Mouse (Mus musculus): ENCODE results near the gene Adgrl2.

Gene Adgrl2

DNA sequence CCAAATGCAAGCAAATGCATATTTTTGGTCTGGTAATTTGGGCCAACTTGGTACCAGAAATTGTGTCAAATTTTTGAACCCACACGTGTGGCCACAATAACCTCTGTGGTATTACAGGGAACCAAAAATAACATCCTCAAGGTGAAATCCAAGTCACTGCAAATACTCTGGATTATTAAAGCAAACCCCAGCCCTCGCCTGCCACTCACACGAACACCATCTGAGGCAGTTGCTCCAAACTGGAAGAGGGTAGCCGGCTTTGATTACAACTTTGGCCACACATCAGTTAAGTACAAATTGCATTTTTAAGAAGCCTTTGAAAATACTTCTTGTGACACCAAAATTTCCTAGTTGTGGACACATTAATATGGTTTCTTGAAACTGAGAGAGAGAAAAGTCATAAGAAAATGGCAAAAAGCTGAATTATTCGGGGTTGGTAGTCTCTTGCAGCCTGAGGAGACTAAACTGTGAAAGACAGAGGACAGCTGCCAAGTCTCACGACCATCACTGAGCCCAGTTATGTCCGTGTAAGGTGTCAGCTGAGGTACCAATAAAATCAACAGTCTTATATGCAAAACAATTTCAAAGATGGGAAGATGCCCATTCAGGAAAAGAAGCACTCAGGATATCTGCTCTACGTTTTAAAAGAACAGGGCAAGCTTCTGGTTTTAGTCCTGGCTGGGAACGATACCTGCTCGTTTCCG is 18.3 kb downstream of the Adgrl2 start:
- DNase-seq = no peak

- DNase-seq = no peak
These were observed 25.3 kb downstream of the Adgrl2 start for GRCm38 (mm10) chr3:148964991-148965605.

GRCm38 (mm10) chr3:148963381-148964044 is 26.8 kb downstream of the Adgrl2 start:
- DNase-seq = no peak

GRCm38 (mm10) chr3:148961611-148962010 is 28.7 kb downstream of the Adgrl2 start:
- no peak for DNase-seq

DNA sequence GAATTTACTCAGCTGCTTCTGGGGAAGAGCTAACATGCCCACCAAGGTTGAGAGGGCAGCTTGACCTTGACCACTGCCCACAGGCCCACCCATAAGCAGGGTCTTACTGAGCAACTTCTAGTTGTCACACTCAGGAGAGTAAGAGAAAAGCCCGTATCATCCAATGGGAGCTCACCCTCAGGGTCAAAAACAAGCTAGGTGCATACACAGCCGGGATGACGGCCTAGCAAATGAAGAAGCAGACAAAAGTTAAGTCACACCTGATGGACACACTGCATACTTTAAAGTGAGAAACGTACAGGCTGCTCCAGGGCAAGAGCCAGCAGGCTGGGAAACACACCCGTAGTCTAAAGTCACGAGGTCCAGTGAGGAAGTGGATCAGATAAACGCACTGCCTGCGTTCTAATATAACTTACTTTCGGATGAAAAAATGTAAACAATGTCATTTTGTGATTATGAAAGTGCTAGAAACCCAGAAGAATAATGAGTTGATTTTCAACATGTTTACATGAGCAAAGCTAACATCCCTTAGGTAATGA is 29.5 kb downstream of the Adgrl2 start:
- no peak for DNase-seq

DNA sequence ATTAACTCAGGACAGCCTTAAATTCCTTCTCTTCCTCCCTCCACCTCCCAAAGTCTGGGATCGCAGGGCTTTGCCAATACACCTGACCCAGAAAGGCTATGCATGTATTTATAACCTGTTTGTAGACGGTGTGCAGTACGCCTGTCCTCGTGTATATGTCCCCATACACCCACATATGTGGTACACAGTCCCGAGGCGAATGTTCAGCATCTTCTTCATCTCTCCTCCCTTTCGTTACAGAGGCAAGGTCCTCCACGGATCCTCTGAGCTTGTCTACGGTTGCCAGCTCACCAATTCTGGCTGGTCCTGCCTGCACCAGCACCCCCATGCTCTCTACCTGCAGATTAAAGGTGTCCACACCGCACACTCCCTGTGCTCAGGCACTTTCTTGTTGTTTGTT is 30.1 kb downstream of the Adgrl2 start:
- no peak for DNase-seq

GRCm38 (mm10) chr3:148959327-148960025 is 30.9 kb downstream of the Adgrl2 start:
- no peak for DNase-seq

DNA sequence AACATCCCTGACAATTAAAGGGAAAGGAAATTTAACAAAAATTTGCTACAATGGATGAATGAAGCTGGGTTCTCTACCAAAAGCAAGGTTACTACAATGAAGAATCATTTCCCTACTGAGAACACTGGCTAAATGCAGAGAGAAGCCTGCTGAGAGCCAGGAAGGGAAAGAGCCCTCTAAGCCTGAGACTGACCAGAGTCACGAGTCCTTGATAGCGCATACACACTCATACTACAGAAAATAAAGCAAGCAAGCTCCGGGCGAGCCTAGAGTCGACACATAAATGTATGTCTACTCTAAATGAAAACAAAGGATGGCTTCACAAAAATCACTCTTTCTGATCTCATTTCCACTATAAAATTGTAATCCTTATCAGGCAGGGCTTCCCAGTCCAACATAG is 31.6 kb downstream of the Adgrl2 start:
- DNase-seq = no peak

- DNase-seq = no peak
These were observed 32.2 kb downstream of the Adgrl2 start for GRCm38 (mm10) chr3:148958185-148958584.

GRCm38 (mm10) chr3:148956887-148957286 is 33.5 kb downstream of the Adgrl2 start:
- DNase-seq = no peak

DNA sequence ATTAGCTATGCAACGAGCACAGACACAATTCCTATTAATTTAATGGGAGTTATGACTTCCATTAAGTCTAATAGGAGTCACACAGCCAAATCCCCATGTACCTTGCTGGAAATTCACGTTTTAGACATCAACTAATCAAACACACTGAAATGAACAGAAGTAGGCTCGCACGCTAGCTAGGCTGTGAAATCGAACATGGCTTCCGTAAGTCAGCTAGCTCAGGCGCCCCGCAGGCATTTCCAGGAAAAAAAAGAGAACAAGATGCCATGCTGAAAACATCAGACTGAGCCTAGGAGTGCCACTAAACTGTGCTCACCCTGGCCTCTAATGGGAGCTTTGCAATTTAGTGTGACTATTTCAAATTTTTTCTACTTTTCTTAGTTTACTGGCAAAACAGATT is 40.6 kb downstream of the Adgrl2 start:
- no peak for DNase-seq

DNA sequence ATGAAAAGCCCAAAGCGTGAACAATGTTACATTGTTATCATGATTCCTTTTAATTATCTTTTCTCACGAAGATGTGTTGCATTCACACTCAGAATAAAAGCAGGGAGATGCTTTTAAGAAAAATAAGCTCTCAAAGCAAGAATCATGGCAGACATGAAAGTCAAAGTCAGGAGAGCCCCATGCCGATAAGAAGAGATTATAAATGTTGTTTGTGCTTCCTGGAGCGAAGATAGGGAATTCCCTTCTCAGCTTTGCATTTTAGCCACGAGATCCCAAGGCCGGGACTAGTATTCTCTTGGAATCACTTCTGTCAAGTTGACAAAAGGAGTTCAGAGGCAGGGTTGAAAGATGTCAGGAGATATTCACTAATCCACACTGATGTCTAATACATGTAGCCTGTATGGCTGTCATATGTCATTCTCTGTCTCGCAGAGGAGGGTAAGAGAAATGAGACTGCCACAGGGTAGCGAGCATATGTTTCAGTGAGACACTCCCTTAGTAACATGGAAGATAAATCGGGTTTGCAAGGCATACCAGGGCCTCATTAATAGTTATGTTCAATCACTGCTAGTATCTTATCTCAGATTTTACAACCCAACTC is 42.5 kb downstream of the Adgrl2 start:
- no peak for DNase-seq

GRCm38 (mm10) chr3:148947266-148947665 is 43.1 kb downstream of the Adgrl2 start:
- no peak for DNase-seq

GRCm38 (mm10) chr3:148945534-148945933 is 44.8 kb downstream of the Adgrl2 start:
- no peak for DNase-seq

DNA sequence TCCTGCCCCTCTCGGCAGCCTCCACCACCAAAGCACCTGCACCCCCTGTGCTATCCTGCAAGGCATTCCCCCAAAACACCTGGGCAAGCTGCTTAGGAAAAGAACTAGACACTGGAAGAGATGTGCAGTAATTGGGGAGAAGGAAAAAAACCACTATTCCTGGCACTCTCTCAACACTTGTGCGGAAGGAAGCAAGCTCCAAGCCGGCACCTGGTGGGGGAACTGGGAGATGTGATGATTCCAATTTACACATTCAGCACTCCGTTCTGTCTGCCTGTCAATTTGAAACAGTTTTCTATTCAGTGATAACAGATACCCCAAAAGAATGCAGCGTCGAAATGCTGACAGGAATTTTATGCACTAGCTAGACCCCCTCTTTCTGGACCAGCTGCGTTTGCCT is 50.9 kb downstream of the Adgrl2 start:
- peak; percentile 32 for DNase-seq

DNA sequence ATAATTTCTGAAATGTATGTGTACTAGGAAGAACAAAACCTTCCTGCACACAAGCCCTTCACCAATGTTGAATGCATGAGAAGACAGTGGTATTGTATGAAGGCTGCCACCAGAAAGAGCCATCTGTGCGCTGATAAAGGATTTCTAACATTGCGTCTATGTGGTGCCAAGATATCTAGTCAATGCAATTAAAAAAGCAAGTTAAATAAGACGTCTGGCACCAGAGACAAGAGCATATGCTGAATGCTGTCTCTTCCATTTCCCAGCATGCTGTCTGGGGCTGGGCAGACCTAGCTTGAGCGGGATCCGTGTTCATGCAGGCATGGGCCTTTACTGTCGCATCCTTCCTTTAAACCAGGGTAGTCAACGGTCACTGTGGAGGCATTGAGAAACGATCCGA is 55.3 kb downstream of the Adgrl2 start:
- peak; percentile 26 for DNase-seq

DNA sequence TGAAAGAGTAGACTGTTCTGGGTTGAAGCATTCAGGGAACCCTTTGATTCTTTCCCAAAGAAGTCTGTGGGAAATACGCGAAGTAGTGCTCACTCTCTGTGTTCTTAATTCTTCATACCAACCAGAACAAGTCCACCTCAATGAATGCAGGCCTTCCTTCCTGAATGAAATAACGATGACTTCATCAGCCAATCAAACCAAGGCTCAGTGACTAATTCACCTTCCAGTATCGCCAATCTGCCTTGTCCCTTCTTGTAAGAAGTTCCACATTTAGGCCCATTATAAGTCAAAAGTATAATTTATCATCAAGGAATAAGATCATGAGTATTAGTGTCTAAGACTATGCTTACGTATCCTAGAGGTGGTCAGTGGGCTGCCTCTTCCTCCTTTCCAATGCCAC is 56.1 kb downstream of the Adgrl2 start:
- DNase-seq = no peak

DNA sequence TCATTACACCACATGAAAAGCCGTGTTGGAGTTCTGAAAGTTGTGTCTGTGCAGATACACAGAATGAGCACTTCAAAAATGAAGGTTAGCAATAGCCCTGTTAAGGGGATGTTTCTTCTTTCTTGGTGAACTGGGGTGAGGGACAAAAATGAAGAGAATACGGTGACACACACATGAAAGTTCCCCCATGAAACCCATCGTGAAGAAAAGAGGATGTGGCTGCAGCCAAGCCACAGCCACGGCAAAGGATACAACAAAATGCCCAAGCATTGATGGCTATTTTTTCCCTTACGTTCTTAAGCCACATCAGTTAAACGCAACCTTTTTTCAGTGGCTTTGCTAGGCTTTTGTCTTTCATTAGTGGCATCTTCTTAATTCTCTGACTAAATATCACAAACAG is 57.2 kb downstream of the Adgrl2 start:
- DNase-seq = no peak

GRCm38 (mm10) chr3:148930913-148931312 is 59.4 kb downstream of the Adgrl2 start:
- no peak for DNase-seq

DNA sequence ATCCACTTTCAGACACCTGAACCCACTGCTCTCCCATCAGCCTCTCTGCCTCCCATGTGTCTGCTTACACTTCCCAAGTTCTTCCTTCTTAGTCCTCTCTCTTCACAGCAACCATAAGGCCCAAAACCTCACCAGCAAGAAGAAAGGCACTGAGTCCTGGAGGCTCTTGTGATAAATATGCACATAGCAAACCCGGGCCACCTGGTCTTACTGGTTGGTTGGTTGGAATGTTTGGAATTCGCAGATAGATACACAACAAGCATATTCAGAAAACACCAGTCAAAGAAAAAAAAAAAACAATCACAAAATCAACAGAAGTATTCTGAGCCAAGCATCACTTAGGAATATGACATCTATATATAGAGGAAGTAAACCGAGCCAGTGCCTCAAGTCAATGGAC is 64.0 kb downstream of the Adgrl2 start:
- DNase-seq = no peak

DNA sequence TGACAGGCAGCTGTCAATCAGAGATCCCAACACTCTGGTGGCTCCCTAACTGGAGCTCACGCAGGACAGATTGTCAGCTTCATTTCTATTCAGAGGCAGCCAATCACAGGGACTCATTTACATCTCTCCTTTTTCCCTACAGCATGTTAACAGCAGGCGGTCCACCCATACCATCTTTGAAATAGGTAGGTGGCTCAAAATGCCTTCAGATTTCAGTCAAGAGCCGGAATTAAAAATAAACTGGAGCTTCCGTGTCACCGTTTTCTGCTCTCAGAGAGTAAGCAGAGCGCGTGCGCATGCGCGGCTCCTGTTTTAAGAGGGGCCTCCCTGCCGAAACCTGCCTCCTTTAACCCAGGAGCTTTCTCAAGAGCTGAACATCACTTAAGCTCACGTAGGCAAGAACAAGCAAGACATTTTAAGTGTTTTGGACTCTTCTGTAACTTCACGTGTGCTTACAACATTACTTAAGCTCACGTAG is 67.7 kb downstream of the Adgrl2 start:
- DNase-seq = peak; percentile 73

GRCm38 (mm10) chr3:148921966-148922587 is 68.3 kb downstream of the Adgrl2 start:
- DNase-seq = no peak

All from right cerebral cortex, adult 18-20 months (tissue).